Mouse (Mus musculus) olfactory bulb, adult 2 months (tissue): ENCODE results near the gene A030005K14Rik.

Source experiments
- CTCF ChIP-seq: fragments of 200-500 bp; IDR thresholded peaks from 2 replicates; pipeline ENCODE4 v1.5.1; 2012; ENCODE audit warnings: low read depth, mild to moderate bottlenecking, low read length, moderate library complexity; ENCODE audit not compliant: insufficient read depth
- POLR2A ChIP-seq: fragments of 200-500 bp; IDR thresholded peaks from 2 replicates; pipeline ENCODE4 v1.6.1; 2012; ENCODE audit warnings: mild to moderate bottlenecking, low read depth, low read length, moderate library complexity; ENCODE audit not compliant: insufficient read depth

DNA sequence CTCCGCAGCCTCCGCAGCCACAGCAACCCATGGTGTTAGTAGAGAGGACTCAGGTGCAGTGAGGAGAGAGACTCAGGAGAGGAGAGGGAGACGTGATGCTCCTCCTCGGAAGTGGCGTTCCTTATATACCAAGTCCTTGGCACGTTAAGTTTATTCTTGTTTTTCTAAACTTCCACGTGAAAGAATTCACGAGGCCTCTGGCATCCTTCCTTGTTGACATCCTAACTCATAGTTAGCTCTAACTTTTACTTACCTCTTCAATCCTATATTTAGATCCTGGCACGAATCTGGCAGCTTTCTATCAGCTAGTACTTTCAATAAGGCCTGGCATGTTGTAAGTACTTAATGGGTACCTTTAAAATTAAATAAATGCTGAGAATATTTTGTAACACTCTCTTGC, at the start of gene A030005K14Rik:
- TF ChIP-seq POLR2A (no peak), CTCF (no peak)
